Mouse (Mus musculus): ENCODE measurements at regions not wholly inside any gene's neighbourhood (a gene's known extent, or its start where the extent isn't known, plus 50 kb on each side); places are given as distances from the start of the nearest gene placed in this dataset.

- TF ChIP-seq CTCF (conservative IDR thresholded peaks at IDR 0.05; ENCODE audit: low read length) (no peak), NANOG (IDR thresholded peaks at IDR 0.05; ENCODE audit: borderline replicate concordance, low read length) (no peak)
Observed at GRCm38 (mm10) chr1:91632906-91633493, 92.7 kb downstream of the Asb1 start.
